Mouse (Mus musculus): ENCODE measurements at regions not wholly inside any gene's neighbourhood (a gene's known extent, or its start where the extent isn't known, plus 50 kb on each side); places are given as distances from the start of the nearest gene placed in this dataset.

DNA sequence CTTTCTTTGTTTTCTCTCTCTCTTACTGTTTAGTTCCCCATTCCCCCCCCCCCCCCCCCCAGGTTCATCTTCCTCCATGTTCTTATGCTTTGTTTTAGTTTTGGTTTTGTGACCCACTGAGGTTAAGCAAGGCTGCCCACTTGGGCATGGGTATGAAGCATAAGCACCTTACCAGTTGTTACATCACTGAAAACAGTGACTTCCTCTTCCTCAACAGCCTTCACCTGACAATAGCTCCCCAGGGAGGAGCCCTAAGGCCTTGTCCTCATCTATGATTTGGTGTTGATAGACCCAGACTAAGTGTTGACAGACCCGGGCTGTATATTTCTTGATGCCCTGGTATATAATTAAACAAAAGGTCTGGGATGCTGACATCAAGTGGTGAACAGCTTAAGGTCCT, 82.3 kb downstream of the Car2 start:
- TF ChIP-seq CTCF (IDR thresholded peaks at IDR 0.05) = no peak
- no peak for TF ChIP-seq EP300 (IDR thresholded peaks at IDR 0.05)
